Mouse (Mus musculus) T-helper 2 cell (primary cell): ENCODE measurements around the gene Snrpd3.
"Not testable (repeated sequence)": the region's sequence is repeated elsewhere in the genome, so short reads cannot be mapped to it uniquely, and the experiment has no call there.

Source experiments
- in situ Hi-C: fragments of 300-600 bp; cut with MboI, MseI; formaldehyde crosslinking; loops from one replicate; pipeline ENCODE4 v1.15.1; 2025; ENCODE audit warnings: high pct_unique_total_duplicates

The Snrpd3 gene

DNA sequence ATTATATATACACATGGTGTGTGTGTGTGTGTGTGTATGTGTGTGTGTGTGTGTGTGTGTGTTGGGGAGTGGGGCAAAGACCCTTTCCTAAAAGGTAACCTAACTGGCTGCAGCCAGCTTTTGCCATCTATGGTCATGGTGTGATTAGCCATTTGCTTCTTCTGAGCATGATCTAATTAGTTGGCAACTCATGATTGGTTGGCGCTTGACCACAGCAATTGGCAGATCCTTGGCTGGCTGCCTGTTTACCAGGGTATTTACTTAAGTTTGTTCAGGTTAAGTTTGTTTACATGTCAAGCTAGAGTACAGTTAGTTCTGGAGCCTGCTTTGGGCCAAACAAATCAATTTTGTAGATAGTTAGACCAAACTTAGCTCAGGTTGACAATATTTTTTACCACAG is 15.7 kb upstream of the Snrpd3 start:
- in situ Hi-C loops, result no loop called here

GRCm38 (mm10) chr10:75503692-75504091 is 13.7 kb upstream of the Snrpd3 start:
- in situ Hi-C loops, result no loop called here

- in situ Hi-C loops, result no loop called here
These were observed 12.9 kb upstream of the Snrpd3 start for GRCm38 (mm10) chr10:75504234-75505129.

DNA sequence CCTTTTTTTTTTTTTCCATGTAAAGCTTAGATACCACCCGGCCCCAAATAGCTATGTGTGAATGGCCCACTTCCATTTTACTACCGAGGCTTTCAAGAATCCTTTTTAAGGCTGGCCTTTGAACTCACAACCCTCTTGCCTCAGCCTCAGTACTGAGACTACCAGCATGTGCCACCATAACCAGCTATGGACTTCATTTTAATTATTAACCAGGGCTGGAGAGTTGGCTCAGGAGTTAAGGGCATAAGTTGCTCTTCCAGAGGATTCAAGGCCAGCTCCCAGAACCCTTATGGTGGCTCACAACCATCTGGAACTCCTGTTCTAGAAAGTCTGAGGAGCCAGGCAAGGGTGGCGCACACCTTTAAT is 12.2 kb upstream of the Snrpd3 start:
- in situ Hi-C loops, result no loop called here

DNA sequence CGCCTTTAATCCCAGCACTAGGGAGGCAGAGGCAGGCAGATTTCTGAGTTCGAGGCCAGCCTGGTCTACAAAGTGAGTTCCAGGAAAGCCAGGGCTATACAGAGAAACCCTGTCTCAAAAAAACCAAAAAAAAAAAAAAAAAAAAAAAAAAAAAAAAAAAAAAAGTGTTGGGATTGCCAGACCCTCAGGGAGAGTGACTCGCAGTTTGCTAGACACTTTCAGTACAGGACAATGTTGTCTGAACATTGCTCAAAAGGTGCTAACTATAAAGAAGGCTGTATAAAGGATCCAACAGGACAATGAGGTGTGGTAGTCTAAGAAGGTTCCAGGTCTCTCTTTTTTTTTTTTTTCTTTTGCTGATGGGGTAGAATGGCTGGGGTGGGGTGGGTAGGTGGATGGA is 11.4 kb upstream of the Snrpd3 start:
- in situ Hi-C loops, result not testable (repeated sequence)

GRCm38 (mm10) chr10:75510446-75510845 is 6.9 kb upstream of the Snrpd3 start:
- in situ Hi-C loops, result no loop called here

DNA sequence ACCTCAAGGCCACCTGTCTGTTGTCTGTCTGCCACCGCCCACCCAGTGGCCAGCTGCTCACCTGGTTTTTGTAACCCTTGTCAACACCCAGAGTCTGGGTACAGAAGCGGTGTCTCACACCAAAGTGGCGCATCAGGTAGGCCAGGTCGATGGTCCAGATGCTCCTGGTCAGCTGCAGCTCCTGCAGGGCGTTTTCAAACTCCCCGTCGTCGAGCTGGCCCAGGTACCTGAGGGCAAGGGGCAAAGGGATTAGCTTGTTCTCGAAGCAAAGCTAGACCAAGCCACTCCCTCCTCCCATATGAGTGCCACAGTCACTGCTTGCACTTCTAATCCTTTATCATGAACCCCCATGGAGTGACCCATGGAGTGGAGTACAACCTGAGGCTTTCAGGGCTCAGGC is 6.3 kb upstream of the Snrpd3 start:
- in situ Hi-C loops, result no loop called here

DNA sequence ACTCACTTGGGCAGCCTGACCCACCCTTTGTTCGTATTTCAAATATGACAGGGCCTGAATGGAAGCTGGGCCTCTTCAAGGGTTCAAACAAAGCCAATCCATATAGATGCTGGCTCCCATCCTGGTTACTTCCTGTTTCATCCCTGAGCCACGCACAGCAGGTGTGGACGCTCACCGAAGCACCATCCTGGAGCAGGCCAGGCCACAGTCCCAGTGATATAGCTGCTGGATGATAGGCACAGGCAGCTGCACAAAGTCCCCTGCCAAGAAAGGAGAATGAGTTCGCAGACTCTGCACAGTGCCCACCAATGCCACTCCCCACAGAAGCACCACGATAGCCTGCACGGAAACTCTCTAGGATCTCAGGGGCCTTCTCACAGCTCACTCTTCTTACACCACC is 5.5 kb upstream of the Snrpd3 start:
- in situ Hi-C loops, result no loop called here

- in situ Hi-C loops, result no loop called here
These were observed 4.6 kb upstream of the Snrpd3 start for GRCm38 (mm10) chr10:75512796-75513195.

GRCm38 (mm10) chr10:75513306-75514067 is 3.9 kb upstream of the Snrpd3 start:
- in situ Hi-C loops, result no loop called here

DNA sequence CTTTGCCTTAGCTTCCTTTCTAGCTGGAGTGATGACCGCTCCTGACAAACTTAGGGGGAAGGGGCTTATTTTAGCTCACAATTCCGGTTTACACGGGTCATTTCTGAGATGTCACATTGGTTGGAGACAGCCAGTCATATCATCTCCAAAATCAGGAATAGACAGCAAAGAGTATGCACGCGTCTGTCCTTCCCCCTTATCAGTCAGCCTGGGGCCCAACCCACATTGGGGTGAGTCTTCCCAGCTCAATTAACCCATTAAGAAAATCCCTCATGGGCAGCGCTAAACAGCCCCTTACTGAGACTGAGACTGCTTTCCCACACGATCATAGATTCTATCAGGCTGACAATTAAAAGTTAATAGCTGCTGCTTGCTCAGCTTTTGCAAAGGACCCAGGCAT is 3.0 kb upstream of the Snrpd3 start:
- in situ Hi-C loops, result no loop called here

DNA sequence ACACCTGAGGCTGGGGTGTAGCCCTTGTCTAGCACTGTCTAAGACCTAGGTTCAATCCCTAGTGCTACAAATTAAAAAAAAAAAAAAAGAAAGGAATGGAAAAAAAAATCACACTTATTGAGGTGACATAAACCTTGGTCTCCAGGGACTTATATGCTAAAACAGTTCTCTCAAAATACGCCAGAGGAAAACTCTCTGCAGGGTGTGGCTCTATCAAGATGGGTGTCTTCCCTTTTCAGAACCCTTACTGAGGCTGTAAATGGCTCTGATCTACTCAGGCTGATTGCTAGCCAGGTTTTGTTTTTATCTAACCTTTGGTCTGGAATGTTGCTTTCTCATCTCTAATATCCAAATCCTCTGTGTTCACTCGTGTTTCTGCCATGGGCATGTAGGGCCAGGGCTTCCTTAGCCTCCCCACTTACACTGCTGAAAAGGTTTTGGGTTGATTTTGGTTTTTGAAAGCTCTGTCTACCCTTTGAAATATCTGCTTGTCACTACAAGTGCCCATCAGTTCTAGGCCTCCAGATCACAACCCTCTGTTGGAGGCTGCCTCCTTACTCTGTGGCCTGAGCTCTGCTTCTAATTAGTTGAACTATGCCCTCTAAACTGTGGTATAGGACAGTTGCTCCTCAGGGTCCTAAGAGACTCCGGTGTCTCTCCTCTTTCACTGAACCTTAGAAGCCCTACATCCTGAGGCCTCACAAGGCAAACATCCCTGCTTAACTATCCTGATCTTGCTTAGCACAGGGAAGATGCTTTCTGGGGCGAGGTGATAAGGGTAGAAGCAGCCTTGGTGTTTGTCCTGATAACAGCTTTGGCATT is 1.9 kb upstream of the Snrpd3 start:
- in situ Hi-C loops, result no loop called here

DNA sequence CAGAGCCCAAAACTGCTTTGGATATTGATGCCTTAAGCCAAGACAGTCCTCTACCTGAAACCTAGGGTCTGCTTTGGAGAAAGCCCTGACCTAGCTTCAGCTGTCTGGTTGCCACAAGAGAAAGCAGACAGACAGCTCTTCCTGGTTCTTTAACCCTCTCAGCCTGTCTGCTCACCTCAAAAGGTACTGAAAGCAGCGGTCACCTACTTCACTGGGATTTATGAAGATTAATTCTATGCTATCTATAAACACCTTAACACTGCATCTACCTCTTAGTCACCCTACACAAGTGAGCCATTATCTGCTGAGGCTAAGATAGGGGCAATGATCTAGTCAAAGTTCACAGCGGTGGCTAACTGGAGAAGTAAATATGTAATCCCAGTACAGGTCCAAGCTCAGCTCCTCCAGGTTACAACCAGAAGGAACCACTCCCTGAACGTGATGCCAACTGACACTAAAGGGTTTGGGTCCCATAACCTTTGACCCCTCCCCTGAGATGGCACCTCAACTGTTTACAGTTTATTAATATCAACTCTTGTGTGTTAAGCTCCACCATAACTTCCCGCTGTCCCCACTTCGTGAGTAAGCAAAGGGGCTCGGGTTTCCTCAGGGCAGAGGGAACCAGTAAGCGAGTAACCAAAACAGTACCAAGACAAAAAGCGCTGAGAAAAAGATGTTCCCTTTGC is 1.2 kb upstream of the Snrpd3 start:
- in situ Hi-C loops, result no loop called here

GRCm38 (mm10) chr10:75516724-75517072 is 653 bp upstream of the Snrpd3 start:
- in situ Hi-C loops, result no loop called here

GRCm38 (mm10) chr10:75517758-75518143 is 400 bp downstream of the Snrpd3 start, which contains the start of gene Gucd1:
Gucd1 (minus strand) TSS chr10:75517972.
- in situ Hi-C loops, result no loop called here

GRCm38 (mm10) chr10:75520581-75520980 is 3.2 kb downstream of the Snrpd3 start:
- in situ Hi-C loops, result no loop called here

GRCm38 (mm10) chr10:75521643-75522042 is 4.3 kb downstream of the Snrpd3 start:
- in situ Hi-C loops, result no loop called here

DNA sequence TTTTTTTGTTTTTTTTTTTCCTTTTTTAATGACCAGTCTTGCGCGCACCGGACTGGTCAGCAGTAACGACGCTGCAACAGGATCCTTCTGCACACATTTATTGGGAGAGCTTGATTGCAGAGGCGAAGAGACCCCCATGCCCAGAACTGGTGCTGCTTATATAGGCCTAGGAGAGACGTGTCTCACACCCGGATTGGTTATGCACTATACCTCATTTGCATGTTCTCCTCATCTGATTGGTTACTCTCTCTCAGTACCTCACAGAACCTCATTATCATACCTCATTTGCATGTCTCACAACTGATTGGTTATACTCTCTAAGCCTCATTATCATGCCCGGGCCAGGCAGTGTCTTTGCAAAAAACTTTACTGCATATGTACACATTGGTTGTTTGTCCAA is 8.1 kb downstream of the Snrpd3 start:
- in situ Hi-C loops, result not testable (repeated sequence)

- in situ Hi-C loops, result no loop called here
These were observed 13.0 kb downstream of the Snrpd3 start for GRCm38 (mm10) chr10:75530322-75530721.

DNA sequence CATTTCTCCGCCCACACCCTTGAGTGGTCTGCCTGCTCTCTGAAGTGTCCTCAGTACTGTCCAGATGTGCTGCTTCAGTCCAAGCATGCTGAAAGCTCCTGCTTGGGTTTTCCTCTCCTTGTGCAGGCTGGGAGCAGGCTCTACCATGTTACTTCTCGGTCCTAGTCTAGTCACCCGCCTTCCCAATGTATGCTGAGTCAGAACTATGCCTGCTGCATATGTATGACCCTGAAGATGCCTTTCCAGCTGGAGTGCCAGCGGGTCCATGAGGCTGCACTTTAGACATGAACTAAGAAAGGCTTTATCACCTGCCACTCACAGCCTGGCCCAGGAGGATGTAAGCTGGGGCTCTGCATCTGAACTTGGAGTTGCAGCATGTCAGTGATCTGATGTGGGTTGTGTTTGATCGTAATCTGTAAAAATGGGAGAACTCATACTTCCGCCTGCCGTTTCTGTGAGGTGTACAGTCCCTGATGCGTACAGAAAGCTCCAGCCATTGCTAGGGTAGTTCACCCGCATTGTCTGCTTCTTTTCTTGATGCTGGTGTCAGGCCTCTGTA is 14.3 kb downstream of the Snrpd3 start:
- in situ Hi-C loops, result no loop called here

DNA sequence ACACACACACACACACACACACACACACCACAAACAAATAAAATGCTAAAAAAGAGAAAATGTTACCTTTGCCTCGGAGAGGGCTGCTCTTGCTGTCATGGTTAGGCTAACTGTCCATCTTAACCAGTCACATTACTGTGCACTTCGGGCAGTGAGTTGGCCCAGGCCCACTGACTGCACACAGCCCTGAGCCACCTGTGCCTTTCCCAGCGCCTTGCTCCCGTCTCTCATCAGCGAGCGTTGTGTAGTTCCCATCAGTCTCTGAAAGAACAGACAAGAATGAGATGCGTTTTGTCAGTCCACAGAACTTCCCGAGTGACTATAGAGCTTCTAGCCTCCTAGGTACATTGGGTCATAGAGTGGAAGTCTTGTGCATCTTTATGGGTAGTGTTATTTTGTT is 16.9 kb downstream of the Snrpd3 start:
- in situ Hi-C loops, result no loop called here
